Mouse (Mus musculus) thymus, postnatal 0 days (tissue): ENCODE results near the gene Slc16a13. TPM values are rescaled to one million over a fixed set of nuclear protein-coding genes. Genes with fewer than 3 reads are reported as not detected.

Source experiments
- DNase-seq: peaks from one replicate; pipeline ENCODE4 v3.0.0-alpha.2; 2015; ENCODE audit warnings: low spot score
- polyA plus RNA-seq: library from polyadenylated mRNA; unstranded; fragments of >200 nt; fragmentation: Nextera tagmentation; extraction: Ambion mirVana; gene quantifications from 2 replicates; pipeline ENCODE4 v1.2.1, GENCODE M21; 2015

Slc16a13 gene
- polyA plus RNA-seq, 1 experiment from 2014 or later, result 2.3 TPM

- DNase-seq, result no peak
These were observed 8.4 kb downstream of the Slc16a13 start, which contains the start of gene Slc16a11 for GRCm38 (mm10) chr11:70212423-70212822. Slc16a11 (plus strand) TSS chr11:70212752.

- no peak for DNase-seq
These were observed 8.9 kb downstream of the Slc16a13 start for GRCm38 (mm10) chr11:70211972-70212371.

DNA sequence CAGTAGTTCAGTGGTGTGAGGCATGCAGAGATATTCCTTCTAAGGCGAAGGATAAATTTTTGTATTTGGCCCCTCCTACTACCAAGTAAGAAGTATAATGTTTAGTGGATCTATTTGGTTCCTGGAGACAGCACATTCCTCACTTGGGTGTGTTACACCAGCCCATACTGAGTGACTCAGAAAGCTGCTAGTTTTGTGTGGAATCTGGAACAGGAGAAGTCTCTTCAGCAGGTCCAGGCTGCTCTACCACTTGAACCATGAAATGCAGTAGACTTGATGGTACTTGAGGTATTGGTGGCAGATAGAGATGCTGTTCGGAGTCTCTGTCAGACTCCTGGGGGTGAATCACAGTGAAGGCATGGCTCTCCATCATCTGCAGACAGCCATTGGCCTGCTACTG, 10.2 kb downstream of the Slc16a13 start:
- no peak for DNase-seq

DNA sequence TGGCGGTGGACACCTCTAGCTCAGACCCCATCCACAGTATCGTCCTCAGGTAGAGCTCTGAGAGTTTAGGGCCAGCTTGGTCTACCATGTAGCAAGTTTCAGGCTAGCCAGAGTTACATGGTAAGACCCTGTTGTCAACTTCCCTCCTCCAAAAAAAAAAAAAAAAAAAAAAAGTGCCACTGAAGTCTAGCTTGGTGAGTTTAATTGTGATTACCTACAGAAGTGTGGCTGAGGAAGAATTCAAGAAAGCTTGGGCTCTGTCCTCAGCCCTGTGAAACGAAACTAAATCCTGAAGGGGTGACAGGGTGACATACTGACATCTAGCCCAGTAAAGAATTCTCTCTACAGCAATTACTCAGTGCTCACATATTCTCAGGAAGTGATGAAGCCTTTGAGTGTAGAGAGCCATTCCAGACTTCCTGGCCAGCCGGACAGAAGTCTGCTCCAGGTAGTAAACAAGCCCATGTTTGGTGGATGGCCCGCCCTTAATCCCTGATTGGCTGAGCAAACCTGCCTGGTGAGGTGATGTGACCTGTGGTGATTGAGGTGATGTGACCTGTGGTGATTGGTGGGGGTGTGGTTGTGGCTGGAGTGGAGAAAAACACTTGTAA, 12.0 kb downstream of the Slc16a13 start:
- no peak for DNase-seq

- no peak for DNase-seq
These were observed 13.6 kb downstream of the Slc16a13 start for GRCm38 (mm10) chr11:70207283-70207682.

GRCm38 (mm10) chr11:70206801-70207200, 14.1 kb downstream of the Slc16a13 start:
- no peak for DNase-seq

- peak; percentile 79 for DNase-seq
These were observed 19.2 kb downstream of the Slc16a13 start for GRCm38 (mm10) chr11:70201691-70202090.

DNA sequence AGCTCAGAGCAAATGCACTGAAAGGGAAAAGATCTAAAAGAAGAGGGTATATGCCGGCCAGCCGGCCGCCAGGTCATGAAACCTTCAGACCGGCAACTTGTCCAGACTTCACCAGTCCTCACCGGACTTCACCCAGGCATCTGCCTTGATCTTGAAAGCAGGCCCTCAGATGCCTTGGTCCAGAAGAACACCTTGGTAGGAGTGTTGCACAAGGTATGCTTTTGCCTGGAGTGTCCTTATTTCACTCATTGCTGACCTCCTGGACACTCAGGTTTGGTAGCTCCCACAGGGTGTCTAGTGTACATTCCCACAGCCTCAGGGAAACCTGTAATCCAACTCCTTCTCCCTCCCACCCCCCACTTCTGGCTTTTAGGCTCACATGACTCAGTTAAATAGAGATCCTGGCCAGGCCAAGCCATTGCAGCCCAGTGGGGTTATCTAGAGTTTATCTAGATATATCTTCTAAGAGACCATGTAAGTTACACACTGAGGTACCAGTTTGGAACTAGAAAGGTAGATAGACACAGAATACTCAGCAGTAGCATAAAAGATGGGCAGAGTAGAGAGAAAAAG, 20.7 kb downstream of the Slc16a13 start:
- DNase-seq, result no peak

GRCm38 (mm10) chr11:70199107-70199506, 21.8 kb downstream of the Slc16a13 start:
- DNase-seq, result no peak

DNA sequence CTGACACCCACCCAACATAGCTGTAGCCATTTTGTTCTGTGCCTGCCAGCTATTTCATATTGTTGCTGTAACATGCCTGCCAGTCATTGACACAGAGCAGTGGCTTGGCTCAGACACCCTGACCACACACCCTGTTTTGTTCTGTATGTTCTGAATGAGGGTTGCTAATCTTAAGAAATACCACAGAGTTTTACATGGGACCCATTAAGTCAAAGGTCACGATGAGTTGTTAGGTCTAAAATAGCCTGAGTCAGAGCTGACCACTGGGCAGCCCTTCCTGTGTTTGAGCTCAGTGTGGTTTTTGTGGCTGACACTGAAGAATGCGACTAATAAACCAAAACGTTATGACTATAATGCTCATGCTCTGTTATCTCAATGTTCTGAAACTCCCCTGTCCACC, 22.5 kb downstream of the Slc16a13 start:
- no peak for DNase-seq

- no peak for DNase-seq
These were observed 27.2 kb downstream of the Slc16a13 start for GRCm38 (mm10) chr11:70193354-70194285.

GRCm38 (mm10) chr11:70192157-70192556, 28.7 kb downstream of the Slc16a13 start:
- DNase-seq, result no peak

DNA sequence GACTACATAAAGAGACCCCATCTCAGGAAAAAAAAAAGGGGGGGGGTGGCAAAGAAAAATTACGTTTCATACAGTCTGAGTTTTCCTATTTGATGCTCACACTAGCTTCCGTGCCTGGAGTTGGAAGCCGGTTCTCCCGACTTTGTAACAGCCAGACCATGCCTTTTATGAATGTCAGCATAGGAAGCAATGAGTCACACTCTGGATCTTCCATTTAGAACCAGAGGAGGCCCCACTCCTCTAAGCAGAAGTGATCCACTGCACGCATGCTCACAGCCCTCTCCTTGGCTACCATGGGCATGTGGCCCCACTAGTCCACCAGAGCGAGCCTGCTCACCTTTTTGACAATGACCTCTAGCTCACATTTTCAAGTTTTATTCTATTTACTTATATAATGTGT, 29.7 kb downstream of the Slc16a13 start:
- no peak for DNase-seq

DNA sequence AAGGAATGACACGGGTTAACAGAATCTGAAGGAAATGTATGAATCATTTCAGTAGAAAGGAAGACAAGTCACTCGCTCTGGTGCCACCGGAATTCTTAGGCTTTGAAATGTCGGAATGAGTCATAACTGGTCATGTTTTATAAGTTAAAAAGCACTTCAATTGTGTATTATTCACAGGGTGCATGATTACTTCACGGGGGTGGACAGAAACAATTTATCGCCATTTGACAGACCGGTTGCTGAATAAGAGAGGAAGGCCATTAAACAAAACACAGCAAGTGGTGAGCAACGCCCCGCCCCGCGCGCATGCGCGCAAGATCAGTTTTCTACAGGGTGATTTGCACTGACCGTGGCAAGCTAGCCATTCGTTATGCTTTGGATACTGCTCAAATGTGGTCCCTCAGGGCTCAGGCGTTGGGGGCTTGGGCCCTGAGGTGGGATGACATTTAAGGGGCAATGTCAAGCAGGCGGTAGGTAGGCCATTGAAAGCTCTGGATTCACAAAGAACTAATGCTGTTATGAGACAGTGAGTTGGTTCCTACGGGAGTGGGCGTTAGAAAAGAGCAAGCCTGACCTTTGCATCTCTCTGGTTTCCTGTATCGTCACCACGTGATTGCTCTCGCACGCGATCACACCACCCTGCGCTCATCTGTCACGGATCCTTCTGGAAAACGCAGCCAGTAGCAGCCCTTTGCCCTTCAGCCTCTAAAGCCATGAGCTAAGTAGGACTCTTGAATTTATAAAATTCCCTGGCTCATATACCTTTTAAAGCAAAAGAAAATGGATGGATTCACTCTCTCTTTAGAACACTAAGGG, 31.3 kb downstream of the Slc16a13 start:
- no peak for DNase-seq

- no peak for DNase-seq
These were observed 35.7 kb downstream of the Slc16a13 start for GRCm38 (mm10) chr11:70185120-70185519.

GRCm38 (mm10) chr11:70180496-70180895, 40.4 kb downstream of the Slc16a13 start:
- DNase-seq, result no peak

DNA sequence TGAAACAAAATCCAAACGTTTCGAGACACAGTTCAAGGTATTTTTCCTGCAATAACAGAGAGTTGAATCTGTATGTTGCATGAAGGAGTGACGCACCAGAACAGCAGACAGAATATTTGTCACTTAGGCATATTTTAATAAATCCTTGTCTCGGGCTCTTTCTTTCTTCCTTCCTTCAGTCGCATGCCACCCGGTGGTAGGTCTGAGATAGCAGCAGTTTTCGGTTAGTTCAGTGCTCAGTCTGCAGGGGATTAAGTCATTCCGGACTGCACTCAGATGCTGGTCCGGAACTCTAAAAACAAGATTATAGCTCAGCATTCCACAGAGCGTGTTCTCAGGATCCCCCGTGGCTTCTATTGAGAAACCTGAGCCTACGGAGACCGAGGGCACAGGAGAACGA, 41.5 kb downstream of the Slc16a13 start:
- peak; percentile 20 for DNase-seq

DNA sequence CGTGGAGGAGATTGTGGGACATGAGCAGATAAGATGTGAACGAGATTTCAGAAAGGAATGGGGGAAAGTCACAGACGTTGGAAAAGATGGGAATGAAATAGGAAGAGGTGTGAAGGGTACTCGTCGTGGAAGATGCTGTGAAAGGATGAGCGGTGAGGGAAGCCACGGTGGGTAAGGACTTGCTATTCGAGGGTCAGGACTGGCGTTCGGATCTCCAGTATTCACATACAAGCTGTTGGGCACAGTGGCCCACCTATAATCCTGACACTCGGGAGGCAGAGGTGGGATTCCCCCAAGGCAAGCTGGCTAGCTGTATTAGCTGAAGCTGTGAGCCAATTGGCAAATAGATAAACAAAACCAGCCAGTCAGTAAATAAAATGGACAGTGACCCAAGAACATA, 42.1 kb downstream of the Slc16a13 start:
- no peak for DNase-seq

- no peak for DNase-seq
These were observed 42.6 kb downstream of the Slc16a13 start for GRCm38 (mm10) chr11:70178311-70178710.

DNA sequence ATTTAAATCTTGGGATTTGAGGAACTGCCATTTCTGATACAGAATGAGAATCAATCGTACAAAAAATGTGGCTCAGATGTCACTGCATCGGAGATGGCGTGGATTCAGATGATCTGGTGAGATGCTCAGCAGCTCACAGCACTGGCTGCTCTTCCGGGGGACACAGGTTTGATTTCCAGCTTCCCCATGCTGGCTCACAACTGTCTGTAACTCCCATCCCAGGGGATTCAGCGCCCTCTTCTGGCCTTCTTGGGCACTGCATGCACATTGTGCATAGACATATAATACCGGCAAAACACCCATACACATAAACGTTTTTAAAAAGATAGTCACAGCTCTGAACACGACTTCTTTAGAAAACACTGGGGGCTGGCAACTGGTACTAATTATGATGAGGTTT, 43.2 kb downstream of the Slc16a13 start:
- no peak for DNase-seq

GRCm38 (mm10) chr11:70174491-70174890, 46.4 kb downstream of the Slc16a13 start:
- DNase-seq, result no peak
